Mouse (Mus musculus): Measurements from ENCODE around the gene Fmnl1. TPM values are rescaled to one million over a fixed set of nuclear protein-coding genes. Genes with fewer than 3 reads are reported as not detected.
A peak's percentile ranks its signal among the peaks of the same experiment; 100 is the strongest.

The Fmnl1 gene
- polyA plus RNA-seq, 1 experiment from 2014 or later: 2.6 TPM

- Histone ChIP-seq H3K9me3 (no peaks in the 10 kb centered on the region), H3K36me3 (no peaks in the 10 kb centered on the region), H3K4me3 (no peak overlapping the region), H3K27me3 (replicated peaks) (no peaks in the 10 kb centered on the region), H3K9ac (peak overlapping the region; percentile 58), H3K4me1 (peaks cover 57% of the 10 kb centered on the region), H3K4me2 (peak overlapping the region; percentile 10; the same call in 1 of the 2 replicates), H3K27ac (replicated peaks) (peak overlapping the region; percentile 77)
- WGBS: 35% methylated on average over 4 of the region's 4 CpGs
- ATAC-seq (ENCODE audit: extremely low read depth, insufficient number of reproducible peaks, low FRiP score, low TSS enrichment): no peak
Measured at GRCm38 (mm10) chr11:103246731-103247290, 75.9 kb downstream of the Fmnl1 start.

- Histone ChIP-seq H3K4me1 (peaks cover 62% of the 10 kb centered on the region), H3K9ac (peak overlapping the region; percentile 37), H3K27me3 (replicated peaks) (no peaks in the 10 kb centered on the region), H3K36me3 (no peaks in the 10 kb centered on the region), H3K27ac (replicated peaks) (peak overlapping the region; percentile 81), H3K4me2 (peak overlapping the region; percentile 37), H3K4me3 (no peak overlapping the region), H3K9me3 (no peaks in the 10 kb centered on the region)
- ATAC-seq (ENCODE audit: extremely low read depth, insufficient number of reproducible peaks, low FRiP score, low TSS enrichment): 0 out of 2 replicates have a peak, but pooled peaks have one; percentile 17
- 36% methylated on average over 11 of the region's 11 CpGs for WGBS
Measured at GRCm38 (mm10) chr11:103247504-103248177, 76.7 kb downstream of the Fmnl1 start.

Other genes starting within 250 kb of the Fmnl1 start
- 7.0 and 7.3 TPM in 2 replicates for gene Kif18b, start 246.0 kb upstream of the Fmnl1 start, polyA plus RNA-seq (2015; fragmentation: Nextera tagmentation; extraction: Ambion mirVana)
- 0.71 and 0.74 TPM in 2 replicates for gene C1ql1, start 224.4 kb upstream of the Fmnl1 start, polyA plus RNA-seq (2015; fragmentation: Nextera tagmentation; extraction: Ambion mirVana)
- gene Nmt1, start 142.9 kb upstream of the Fmnl1 start, polyA plus RNA-seq (2015; fragmentation: Nextera tagmentation; extraction: Ambion mirVana): 39.7 and 47.3 TPM in 2 replicates
- 95.9 and 101 TPM in 2 replicates for gene Dcakd, start 142.8 kb upstream of the Fmnl1 start, polyA plus RNA-seq (2015; fragmentation: Nextera tagmentation; extraction: Ambion mirVana)
- 7.8 and 8.7 TPM in 2 replicates for gene Plcd3, start 69.4 kb upstream of the Fmnl1 start, polyA plus RNA-seq (2015; fragmentation: Nextera tagmentation; extraction: Ambion mirVana)
- gene Acbd4, start 69.4 kb upstream of the Fmnl1 start, polyA plus RNA-seq (2015; fragmentation: Nextera tagmentation; extraction: Ambion mirVana): 12.0 and 14.3 TPM in 2 replicates
- 2.8 and 3.0 TPM in 2 replicates for gene Hexim1, start 54.9 kb upstream of the Fmnl1 start, polyA plus RNA-seq (2015; fragmentation: Nextera tagmentation; extraction: Ambion mirVana)
- gene Hexim2, start 38.7 kb upstream of the Fmnl1 start, polyA plus RNA-seq (2015; fragmentation: Nextera tagmentation; extraction: Ambion mirVana): 5.7 and 6.2 TPM in 2 replicates
- not detected in 2 replicates for gene 1700023F06Rik, start 37.5 kb downstream of the Fmnl1 start, polyA plus RNA-seq (2015; fragmentation: Nextera tagmentation; extraction: Ambion mirVana)
- not detected in 2 replicates for gene Spata32, start 47.3 kb downstream of the Fmnl1 start, polyA plus RNA-seq (2015; fragmentation: Nextera tagmentation; extraction: Ambion mirVana)
- gene Map3k14, start 96.4 kb downstream of the Fmnl1 start, polyA plus RNA-seq (2015; fragmentation: Nextera tagmentation; extraction: Ambion mirVana): 1.8 and 1.9 TPM in 2 replicates
- 5.6 and 5.8 TPM in 2 replicates for gene Arhgap27, start 192.6 kb downstream of the Fmnl1 start, polyA plus RNA-seq (2015; fragmentation: Nextera tagmentation; extraction: Ambion mirVana)
- gene Plekhm1, start 241.6 kb downstream of the Fmnl1 start, polyA plus RNA-seq (2015; fragmentation: Nextera tagmentation; extraction: Ambion mirVana): 4.8 and 5.3 TPM in 2 replicates

Data from heart, embryonic 13.5 days (tissue).